Mouse (Mus musculus): ENCODE data around the gene Gm28551. TPM values are rescaled to one million over a fixed set of nuclear protein-coding genes. Genes with fewer than 3 reads are reported as not detected.
A peak's percentile ranks its signal among the peaks of the same experiment; 100 is the strongest.
"Not testable (repeated sequence)": the region's sequence is repeated elsewhere in the genome, so short reads cannot be mapped to it uniquely, and the experiment has no call there.

Gm28551 gene
- polyA plus RNA-seq (2011; ENCODE audit: insufficient read depth, insufficient read length, low replicate concordance, missing spikeins): not detected in 2 replicates

- peak; percentile 82; the same call in 1 of the 2 replicates for TF ChIP-seq POLR2A (IDR thresholded peaks at IDR 0.05; ENCODE audit: borderline replicate concordance, control insufficient read depth, low read depth, low read length)
- TF ChIP-seq CTCF (IDR thresholded peaks at IDR 0.05; ENCODE audit: control insufficient read depth, insufficient read depth, low read length): no peak
- WGBS: under 1% methylated on average over 44 of the region's 44 CpGs
Observed at GRCm38 (mm10) chr1:53352327-53353261, at the start of gene Gm28551, which contains the start of the genes Asdurf and Asnsd1. Gene Gm28551 (minus strand): TSS chr1:53352667. Gene Asdurf (minus strand): TSS chr1:53352619. Gene Asnsd1 (minus strand): TSS chr1:53352752.

GRCm38 (mm10) chr1:53393936-53394760, 41.7 kb upstream of the Gm28551 start:
- not testable (repeated sequence) for H3K4me3 ChIP-seq (replicated peaks; ENCODE audit: control insufficient read depth, low read depth, low read length); H3K4me1 ChIP-seq (ENCODE audit: control insufficient read depth, insufficient read depth, low read length); H3K27ac ChIP-seq (ENCODE audit: control insufficient read depth, insufficient read depth, low read depth, low read length, poor library complexity)
- 61% methylated on average over 21 of the region's 21 CpGs for WGBS

More at GRCm38 (mm10) chr1:53352327-53353261, at the start of gene Gm28551, which contains the start of the genes Asdurf and Asnsd1:
- H3K4me3 ChIP-seq (replicated peaks; ENCODE audit: control insufficient read depth, low read depth, low read length): peak within 1 kb of the TSS; percentile 75
- H3K27ac ChIP-seq (ENCODE audit: control insufficient read depth, insufficient read depth, low read depth, low read length, poor library complexity): peak within 1 kb of the TSS; percentile 89
- no peaks in the 10 kb centered on the region; the same call in 1 of the 2 replicates for H3K4me1 ChIP-seq (ENCODE audit: control insufficient read depth, insufficient read depth, low read length)

- Histone ChIP-seq H3K27ac (ENCODE audit: control insufficient read depth, insufficient read depth, low read depth, low read length, poor library complexity) (no peak overlapping the region), H3K4me3 (replicated peaks; ENCODE audit: control insufficient read depth, low read depth, low read length) (no peak overlapping the region), H3K4me1 (ENCODE audit: control insufficient read depth, insufficient read depth, low read length) (no peaks in the 10 kb centered on the region)
- 84% methylated on average over 14 of the region's 14 CpGs for WGBS
- no peak for TF ChIP-seq CTCF (IDR thresholded peaks at IDR 0.05; ENCODE audit: control insufficient read depth, insufficient read depth, low read length)
- no peak for TF ChIP-seq POLR2A (IDR thresholded peaks at IDR 0.05; ENCODE audit: borderline replicate concordance, control insufficient read depth, low read depth, low read length)
Observed at GRCm38 (mm10) chr1:53388762-53389161, 36.3 kb upstream of the Gm28551 start.

GRCm38 (mm10) chr1:53384085-53384688, 31.7 kb upstream of the Gm28551 start:
- TF ChIP-seq POLR2A (IDR thresholded peaks at IDR 0.05; ENCODE audit: borderline replicate concordance, control insufficient read depth, low read depth, low read length) (no peak), CTCF (IDR thresholded peaks at IDR 0.05; ENCODE audit: control insufficient read depth, insufficient read depth, low read length) (no peak)
- Histone ChIP-seq H3K27ac (ENCODE audit: control insufficient read depth, insufficient read depth, low read depth, low read length, poor library complexity) (no peak overlapping the region), H3K4me3 (replicated peaks; ENCODE audit: control insufficient read depth, low read depth, low read length) (no peak overlapping the region), H3K4me1 (ENCODE audit: control insufficient read depth, insufficient read depth, low read length) (no peaks in the 10 kb centered on the region)
- 83% methylated on average over 6 of the region's 6 CpGs for WGBS

GRCm38 (mm10) chr1:53377731-53378130, 25.3 kb upstream of the Gm28551 start:
- no peak overlapping the region for H3K27ac ChIP-seq (ENCODE audit: control insufficient read depth, insufficient read depth, low read depth, low read length, poor library complexity)
- H3K4me3 ChIP-seq (replicated peaks; ENCODE audit: control insufficient read depth, low read depth, low read length): no peak overlapping the region
- 49% methylated on average over 3 of the region's 3 CpGs for WGBS
- H3K4me1 ChIP-seq (ENCODE audit: control insufficient read depth, insufficient read depth, low read length): no peaks in the 10 kb centered on the region
- TF ChIP-seq POLR2A (IDR thresholded peaks at IDR 0.05; ENCODE audit: borderline replicate concordance, control insufficient read depth, low read depth, low read length) (no peak), CTCF (IDR thresholded peaks at IDR 0.05; ENCODE audit: control insufficient read depth, insufficient read depth, low read length) (no peak)

GRCm38 (mm10) chr1:53375965-53376364, 23.5 kb upstream of the Gm28551 start:
- not testable (repeated sequence) for H3K27ac ChIP-seq (ENCODE audit: control insufficient read depth, insufficient read depth, low read depth, low read length, poor library complexity); H3K4me1 ChIP-seq (ENCODE audit: control insufficient read depth, insufficient read depth, low read length); H3K4me3 ChIP-seq (replicated peaks; ENCODE audit: control insufficient read depth, low read depth, low read length)
- 71% methylated on average over 2 of the region's 2 CpGs for WGBS

GRCm38 (mm10) chr1:53358988-53359387, 6.5 kb upstream of the Gm28551 start:
- no peak overlapping the region for H3K4me3 ChIP-seq (replicated peaks; ENCODE audit: control insufficient read depth, low read depth, low read length)
- no peaks in the 10 kb centered on the region for H3K4me1 ChIP-seq (ENCODE audit: control insufficient read depth, insufficient read depth, low read length)
- no peak overlapping the region for H3K27ac ChIP-seq (ENCODE audit: control insufficient read depth, insufficient read depth, low read depth, low read length, poor library complexity)
- TF ChIP-seq CTCF (IDR thresholded peaks at IDR 0.05; ENCODE audit: control insufficient read depth, insufficient read depth, low read length) (no peak), POLR2A (IDR thresholded peaks at IDR 0.05; ENCODE audit: borderline replicate concordance, control insufficient read depth, low read depth, low read length) (no peak)

- Histone ChIP-seq H3K4me3 (replicated peaks; ENCODE audit: control insufficient read depth, low read depth, low read length) (no peak overlapping the region), H3K27ac (ENCODE audit: control insufficient read depth, insufficient read depth, low read depth, low read length, poor library complexity) (no peak overlapping the region; the same call in 1 of the 2 replicates), H3K4me1 (ENCODE audit: control insufficient read depth, insufficient read depth, low read length) (no peaks in the 10 kb centered on the region)
- no peak for TF ChIP-seq POLR2A (IDR thresholded peaks at IDR 0.05; ENCODE audit: borderline replicate concordance, control insufficient read depth, low read depth, low read length)
- no peak for TF ChIP-seq CTCF (IDR thresholded peaks at IDR 0.05; ENCODE audit: control insufficient read depth, insufficient read depth, low read length)
- WGBS: 65% methylated on average over 2 of the region's 2 CpGs
Observed at GRCm38 (mm10) chr1:53341071-53341470, 11.4 kb downstream of the Gm28551 start.

- H3K4me1 ChIP-seq (ENCODE audit: control insufficient read depth, insufficient read depth, low read length); H3K27ac ChIP-seq (ENCODE audit: control insufficient read depth, insufficient read depth, low read depth, low read length, poor library complexity); H3K4me3 ChIP-seq (replicated peaks; ENCODE audit: control insufficient read depth, low read depth, low read length): not testable (repeated sequence)
- 53% methylated on average over 2 of the region's 2 CpGs for WGBS
Observed at GRCm38 (mm10) chr1:53337403-53337802, 15.1 kb downstream of the Gm28551 start.

All from bone marrow, adult 2 months (tissue).